Mouse (Mus musculus) liver, adult (tissue): ENCODE data around the gene Lin37.

Experiments used
- GATA4 ChIP-seq: IDR thresholded peaks from 2 replicates; pipeline ENCODE4 v1.6.1; 2014; ENCODE audit warnings: mild to moderate bottlenecking, low read length; ENCODE audit not compliant: insufficient replicate concordance

Lin37 gene

GRCm38 (mm10) chr7:30544327-30544726 is 15.3 kb downstream of the Lin37 start:
- TF ChIP-seq GATA4 = no peak

GRCm38 (mm10) chr7:30540572-30540971 is 19.1 kb downstream of the Lin37 start:
- TF ChIP-seq GATA4 = no peak

- no peak for TF ChIP-seq GATA4
Observed at GRCm38 (mm10) chr7:30534633-30535577, 24.7 kb downstream of the Lin37 start, which contains the start of gene Arhgap33. Gene Arhgap33 (minus strand): TSS chr7:30535060.

GRCm38 (mm10) chr7:30533941-30534632 is 25.6 kb downstream of the Lin37 start:
- TF ChIP-seq GATA4 = no peak

- TF ChIP-seq GATA4 = peak; percentile 53; the same call in 1 of the 2 replicates
Observed at GRCm38 (mm10) chr7:30532931-30533330, 26.7 kb downstream of the Lin37 start.

GRCm38 (mm10) chr7:30531291-30531815 is 28.3 kb downstream of the Lin37 start:
- TF ChIP-seq GATA4 = no peak

GRCm38 (mm10) chr7:30526981-30527380 is 32.7 kb downstream of the Lin37 start:
- TF ChIP-seq GATA4 = no peak

- no peak for TF ChIP-seq GATA4
Observed at GRCm38 (mm10) chr7:30526399-30526798, 33.2 kb downstream of the Lin37 start.

GRCm38 (mm10) chr7:30525954-30526353 is 33.7 kb downstream of the Lin37 start:
- TF ChIP-seq GATA4 = no peak

- TF ChIP-seq GATA4 = no peak
Observed at GRCm38 (mm10) chr7:30524487-30524886, 35.2 kb downstream of the Lin37 start.

GRCm38 (mm10) chr7:30522871-30523270 is 36.8 kb downstream of the Lin37 start:
- no peak for TF ChIP-seq GATA4

- no peak for TF ChIP-seq GATA4
Observed at GRCm38 (mm10) chr7:30520856-30521255, 38.8 kb downstream of the Lin37 start.

GRCm38 (mm10) chr7:30520396-30520795 is 39.2 kb downstream of the Lin37 start:
- TF ChIP-seq GATA4 = no peak

GRCm38 (mm10) chr7:30518325-30518724 is 41.3 kb downstream of the Lin37 start:
- no peak for TF ChIP-seq GATA4

- no peak for TF ChIP-seq GATA4
Observed at GRCm38 (mm10) chr7:30515003-30515760, 44.5 kb downstream of the Lin37 start.
